Mouse (Mus musculus) liver, embryonic 14.5 days (tissue): Measurements from ENCODE around the gene Ppif. TPM values are rescaled to one million over a fixed set of nuclear protein-coding genes. Genes with fewer than 3 reads are reported as not detected.

Experiments used
- ATAC-seq: fragments of 200-750 bp; cut with Nextera tagmentation; 2 replicates; pipeline ENCODE4 v1.8.0; 2017; ENCODE audit warnings: moderate number of reproducible peaks, mild to moderate bottlenecking, moderate library complexity; ENCODE audit not compliant: insufficient read depth
- DNase-seq, 3 experiments: peaks; one replicate each; pipeline ENCODE4 v3.0.0-alpha.2; 2012 to 2013; ENCODE audit warnings: low read depth in 3 of 3, low spot score in 3 of 3
- H3K27ac ChIP-seq: fragments of 300-500 bp; sonication (generic); 2 replicates; pipeline ENCODE4 v1.5.1; 2014; ENCODE audit warnings: moderate library complexity, mild to moderate bottlenecking, control low read depth, inconsistent platforms
- H3K27me3 ChIP-seq: fragments of 300-500 bp; sonication (generic); 2 replicates; pipeline ENCODE4 v1.6.1; 2014; ENCODE audit warnings: mild to moderate bottlenecking, low read length, moderate library complexity; ENCODE audit not compliant: control insufficient read depth, insufficient read depth
- H3K36me3 ChIP-seq: fragments of 300-500 bp; sonication (generic); replicated peaks from 2 replicates; pipeline ENCODE4 v1.6.1; 2014; ENCODE audit warnings: low read depth; ENCODE audit not compliant: control insufficient read depth, insufficient read depth
- H3K4me1 ChIP-seq, 2 experiments: fragments of 200-500 bp in 1 of 2; fragments of 300-500 bp in 1 of 2; sonication (generic) in 1 of 2; replicated peaks; 2 replicates each; pipeline ENCODE4 v1.6.1; 2012 to 2014; ENCODE audit warnings: antibody characterized with exemption in 1 of 2, inconsistent platforms in 1 of 2, low read length in 1 of 2; ENCODE audit not compliant: control insufficient read depth in 2 of 2, insufficient read depth in 2 of 2
- H3K4me2 ChIP-seq: fragments of 300-500 bp; sonication (generic); 2 replicates; pipeline ENCODE4 v1.6.1; 2014; ENCODE audit warnings: low read depth, mild to moderate bottlenecking, control low read depth, moderate library complexity
- H3K4me3 ChIP-seq, 2 experiments: fragments of 200-500 bp in 1 of 2; fragments of 300-500 bp in 1 of 2; sonication (generic) in 1 of 2; 2 replicates each; pipeline ENCODE4 v1.5.1; 2012 to 2014; ENCODE audit warnings: low read depth in 2 of 2, low read length in 2 of 2, mild to moderate bottlenecking in 2 of 2, control low read depth in 1 of 2, inconsistent platforms in 1 of 2, moderate library complexity in 1 of 2; ENCODE audit not compliant: insufficient read depth in 1 of 2
- H3K9ac ChIP-seq: fragments of 300-500 bp; sonication (generic); replicated peaks from 2 replicates; pipeline ENCODE4 v1.6.1; 2014; ENCODE audit warnings: mild to moderate bottlenecking, control low read depth, moderate library complexity
- H3K9me3 ChIP-seq: fragments of 300-500 bp; sonication (generic); 2 replicates; pipeline ENCODE4 v1.6.1; 2016; ENCODE audit warnings: low read length, mixed read lengths; ENCODE audit not compliant: control insufficient read depth
- CTCF ChIP-seq: IDR thresholded peaks from 2 replicates; pipeline ENCODE4 v1.5.1; 2016; ENCODE audit warnings: antibody characterized with exemption, low read depth, control low read depth
- EP300 ChIP-seq: IDR thresholded peaks from 2 replicates; pipeline ENCODE4 v1.6.1; 2016; ENCODE audit warnings: antibody characterized with exemption, low read depth
- WGBS: fragments of 180-500 bp; shearing (Covaris S2); extraction: QIAGEN DNeasy Blood & Tissue Kit; methylation state at CpG from one replicate; pipeline ENCODE4 v1.1.7; 2014; ENCODE audit not compliant: insufficient replicate concordance; 5-methylcytosine and 5-hydroxymethylcytosine counted together
- polyA plus RNA-seq, 2 experiments: library from polyadenylated mRNA; depleted of rRNA in 1 of 2; stranded (reverse) in 1 of 2; unstranded in 1 of 2; fragments of >200 nt; fragmentation: Nextera tagmentation in 1 of 2; extraction: Ambion mirVana in 1 of 2; gene quantifications; 2 replicates each; pipeline versions ENCODE4 v1.2.1 to v1.2.3; 2012 to 2014

Gene Ppif
- polyA plus RNA-seq, 2 experiments = 28.8 to 44.2 TPM

- WGBS = 69% methylated on average over 21 of the region's 21 CpGs
- DNase-seq = no peak
- TF ChIP-seq CTCF (no peak), EP300 (no peak)
- H3K9ac ChIP-seq = no peak overlapping the region
- no peaks in the 10 kb centered on the region for H3K27me3 ChIP-seq
- H3K9me3 ChIP-seq = no peaks in the 10 kb centered on the region
- H3K27ac ChIP-seq = no peak overlapping the region
- H3K4me1 ChIP-seq = peaks cover 0 to 9% of the 10 kb centered on the region in 2 experiments; a peak in 2 of 4 replicates
- no peak overlapping the region for H3K4me2 ChIP-seq
- H3K4me3 ChIP-seq = no peak overlapping the region
- H3K36me3 ChIP-seq = no peaks in the 10 kb centered on the region
- no peak for ATAC-seq
Observed at GRCm38 (mm10) chr14:25746971-25747945, 53.3 kb downstream of the Ppif start.

- peaks cover 0 to 9% of the 10 kb centered on the region in 2 experiments; a peak in 2 of 4 replicates for H3K4me1 ChIP-seq
- H3K36me3 ChIP-seq = no peaks in the 10 kb centered on the region
- no peak for TF ChIP-seq EP300
- TF ChIP-seq CTCF = no peak
- WGBS = 54% methylated on average over 7 of the region's 7 CpGs
- H3K9me3 ChIP-seq = no peaks in the 10 kb centered on the region
- H3K4me2 ChIP-seq = no peak overlapping the region
- ATAC-seq (no peak), DNase-seq (no peak)
- H3K27ac ChIP-seq = no peak overlapping the region
- H3K27me3 ChIP-seq = no peaks in the 10 kb centered on the region
- no peak overlapping the region for H3K9ac ChIP-seq
- no peak overlapping the region for H3K4me3 ChIP-seq
Observed at GRCm38 (mm10) chr14:25747996-25748756, 54.2 kb downstream of the Ppif start.

DNA sequence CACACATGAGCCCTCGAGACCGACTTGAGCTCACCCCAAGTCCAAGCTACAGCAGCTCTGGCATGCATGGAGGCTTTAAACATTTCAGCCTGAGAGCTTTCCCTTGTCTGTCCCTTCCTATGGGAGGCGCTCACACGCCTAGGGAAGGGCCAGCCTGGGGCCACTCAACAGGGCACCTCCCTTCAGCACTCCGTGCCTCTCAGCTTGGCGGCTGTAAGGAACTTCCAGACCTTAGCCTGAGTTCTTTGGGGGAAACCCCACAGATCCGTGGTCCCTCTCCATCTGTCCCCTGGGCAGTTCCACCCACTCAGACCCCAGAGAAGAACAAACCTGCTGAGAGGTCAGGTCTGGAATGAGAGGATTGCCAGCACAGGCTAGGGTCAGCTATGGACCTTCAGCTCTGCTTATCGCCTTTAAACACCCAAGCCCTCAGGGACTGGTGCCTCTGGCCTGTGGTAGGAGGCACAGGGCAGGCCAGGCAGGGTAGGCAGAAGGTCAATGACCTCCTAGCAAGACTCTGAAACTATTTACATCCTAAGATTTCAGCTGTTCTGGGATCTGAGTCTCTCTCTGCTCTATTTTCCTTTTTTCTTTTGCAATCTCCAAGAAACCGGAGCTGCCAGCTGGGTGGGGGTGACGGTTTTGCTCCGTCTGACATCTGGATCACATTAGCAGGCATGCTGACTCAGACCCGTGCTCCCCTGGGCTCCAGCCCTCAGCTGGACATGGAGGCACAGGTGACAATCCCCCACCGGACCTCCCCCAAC is 55.4 kb downstream of the Ppif start:
- TF ChIP-seq EP300 (no peak), CTCF (no peak)
- Histone ChIP-seq H3K27ac (no peak overlapping the region), H3K4me2 (no peak overlapping the region), H3K36me3 (no peaks in the 10 kb centered on the region), H3K4me3 (no peak overlapping the region), H3K9ac (no peak overlapping the region), H3K9me3 (no peaks in the 10 kb centered on the region), H3K27me3 (no peaks in the 10 kb centered on the region), H3K4me1 (peaks cover 0 to 9% of the 10 kb centered on the region in 2 experiments; a peak in 2 of 4 replicates)
- DNase-seq = no peak
- 54% methylated on average over 13 of the region's 13 CpGs for WGBS
- no peak for ATAC-seq

Other genes starting within 250 kb of the Ppif start
- gene Zmiz1, start 235.0 kb upstream of the Ppif start, polyA plus RNA-seq (2012; rRNA removed) = 3.4 and 3.6 TPM in 2 replicates
- gene Zmiz1, start 235.0 kb upstream of the Ppif start, polyA plus RNA-seq (2014; fragmentation: Nextera tagmentation; extraction: Ambion mirVana) = 4.0 and 4.6 TPM in 2 replicates
- gene Zcchc24, start 74.9 kb downstream of the Ppif start, polyA plus RNA-seq (2012; rRNA removed) = 5.1 and 5.7 TPM in 2 replicates
- gene Zcchc24, start 74.9 kb downstream of the Ppif start, polyA plus RNA-seq (2014; fragmentation: Nextera tagmentation; extraction: Ambion mirVana) = 5.7 and 6.6 TPM in 2 replicates
- 4.4 and 4.9 TPM in 2 replicates for gene Anxa11, start 148.0 kb downstream of the Ppif start, polyA plus RNA-seq (2012; rRNA removed)
- gene Anxa11, start 148.0 kb downstream of the Ppif start, polyA plus RNA-seq (2014; fragmentation: Nextera tagmentation; extraction: Ambion mirVana) = 7.2 and 8.7 TPM in 2 replicates
- gene Plac9a, start 208.9 kb downstream of the Ppif start, polyA plus RNA-seq (2012; rRNA removed) = 0.21 TPM in 1 of 2 replicates, not detected in the other
- gene Plac9a, start 208.9 kb downstream of the Ppif start, polyA plus RNA-seq (2014; fragmentation: Nextera tagmentation; extraction: Ambion mirVana) = 1.2 TPM in 1 of 2 replicates, not detected in the other
- gene Tmem254a, start 233.5 kb downstream of the Ppif start, polyA plus RNA-seq (2012; rRNA removed) = 1.5 and 1.6 TPM in 2 replicates
- gene Tmem254a, start 233.5 kb downstream of the Ppif start, polyA plus RNA-seq (2014; fragmentation: Nextera tagmentation; extraction: Ambion mirVana) = 0.80 and 1.8 TPM in 2 replicates
- gene Cphx1, start 244.2 kb downstream of the Ppif start, polyA plus RNA-seq (2012; rRNA removed) = 0.18 and 0.26 TPM in 2 replicates
- not detected in 2 replicates for gene Cphx1, start 244.2 kb downstream of the Ppif start, polyA plus RNA-seq (2014; fragmentation: Nextera tagmentation; extraction: Ambion mirVana)